Mouse (Mus musculus) kidney, postnatal 4 days (tissue): ENCODE data around the gene Hsf3.
"Not testable (repeated sequence)": the region's sequence is repeated elsewhere in the genome, so short reads cannot be mapped to it uniquely, and the experiment has no call there.

ENCODE experiments used
- DNase-seq, 2 experiments: peaks; one replicate each; pipeline ENCODE4 v3.0.0; 2021; ENCODE audit warnings: mixed read lengths in 2 of 2

Hsf3 gene

GRCm38 (mm10) chrX:96456201-96456963 is at the start of gene Hsf3:
Gene Hsf3 (minus strand): TSS chrX:96456294.
- peak; percentile 49 to 68 for DNase-seq

- no peak for DNase-seq
Measured at GRCm38 (mm10) chrX:96501580-96501979, 45.5 kb upstream of the Hsf3 start.

- DNase-seq, result peak; percentile 3 to 5
Measured at GRCm38 (mm10) chrX:96455149-96455548, 945 bp downstream of the Hsf3 start, which contains the start of gene Heph. Gene Heph (plus strand): TSS chrX:96455359.

GRCm38 (mm10) chrX:96419383-96419782 is 36.7 kb downstream of the Hsf3 start:
- no peak for DNase-seq

- no peak for DNase-seq
Measured at GRCm38 (mm10) chrX:96417733-96418132, 38.4 kb downstream of the Hsf3 start.

GRCm38 (mm10) chrX:96416970-96417369 is 39.1 kb downstream of the Hsf3 start:
- DNase-seq, result no peak

GRCm38 (mm10) chrX:96415351-96415750 is 40.7 kb downstream of the Hsf3 start:
- not testable (repeated sequence) for DNase-seq

GRCm38 (mm10) chrX:96339108-96339507 is 117.0 kb downstream of the Hsf3 start:
- no peak for DNase-seq

GRCm38 (mm10) chrX:96329764-96330163 is 126.3 kb downstream of the Hsf3 start:
- peak; percentile 1 to 3 for DNase-seq

- DNase-seq, result no peak
Measured at GRCm38 (mm10) chrX:96293338-96293737, 162.8 kb downstream of the Hsf3 start, which contains the start of gene Vsig4. Gene Vsig4 (minus strand): TSS chrX:96293438.

- DNase-seq, result no peak
Measured at GRCm38 (mm10) chrX:96256509-96256908, 199.6 kb downstream of the Hsf3 start.
